Mouse (Mus musculus) ZHBTc4 (cell line): ENCODE measurements around the gene Rufy1.
"Not testable (repeated sequence)": the region's sequence is repeated elsewhere in the genome, so short reads cannot be mapped to it uniquely, and the experiment has no call there.

Experiments
- DNase-seq: peaks from one replicate; pipeline ENCODE4 v3.0.0-alpha.2; 2011; ENCODE audit warnings: low read depth, low spot score

The Rufy1 gene

GRCm38 (mm10) chr11:50381311-50381710 is 49.6 kb downstream of the Rufy1 start:
- DNase-seq = no peak

GRCm38 (mm10) chr11:50379023-50379752 is 51.7 kb downstream of the Rufy1 start:
- no peak for DNase-seq

GRCm38 (mm10) chr11:50377892-50378684 is 52.8 kb downstream of the Rufy1 start:
- peak; percentile 88 for DNase-seq

GRCm38 (mm10) chr11:50376911-50377891 is 53.7 kb downstream of the Rufy1 start, which contains the start of gene Hnrnph1:
Gene Hnrnph1 (plus strand): TSS chr11:50376990.
- peak; percentile 98 for DNase-seq

- DNase-seq = no peak
These were observed 54.7 kb downstream of the Rufy1 start for GRCm38 (mm10) chr11:50376156-50376790.

- DNase-seq = no peak
These were observed 55.5 kb downstream of the Rufy1 start for GRCm38 (mm10) chr11:50375421-50375820.

- DNase-seq = no peak
These were observed 56.5 kb downstream of the Rufy1 start for GRCm38 (mm10) chr11:50374286-50375015.

- DNase-seq = no peak
These were observed 57.3 kb downstream of the Rufy1 start for GRCm38 (mm10) chr11:50373621-50374020.

- DNase-seq = no peak
These were observed 57.8 kb downstream of the Rufy1 start for GRCm38 (mm10) chr11:50373086-50373485.

- DNase-seq = no peak
These were observed 59.0 kb downstream of the Rufy1 start for GRCm38 (mm10) chr11:50371911-50372310.

- peak; percentile 80 for DNase-seq
These were observed 59.5 kb downstream of the Rufy1 start for GRCm38 (mm10) chr11:50371399-50371841.

GRCm38 (mm10) chr11:50370969-50371368 is 60.0 kb downstream of the Rufy1 start:
- DNase-seq = no peak

- peak; percentile 38 for DNase-seq
These were observed 61.5 kb downstream of the Rufy1 start for GRCm38 (mm10) chr11:50369360-50369911.

GRCm38 (mm10) chr11:50367531-50367930 is 63.4 kb downstream of the Rufy1 start:
- DNase-seq = no peak

GRCm38 (mm10) chr11:50365322-50365721 is 65.6 kb downstream of the Rufy1 start:
- no peak for DNase-seq

- DNase-seq = peak; percentile 81
These were observed 66.4 kb downstream of the Rufy1 start for GRCm38 (mm10) chr11:50364548-50364947.

GRCm38 (mm10) chr11:50361282-50361681 is 69.6 kb downstream of the Rufy1 start:
- DNase-seq = not testable (repeated sequence)

GRCm38 (mm10) chr11:50358950-50359861 is 71.7 kb downstream of the Rufy1 start:
- DNase-seq = peak; percentile 92

GRCm38 (mm10) chr11:50355395-50355794 is 75.5 kb downstream of the Rufy1 start:
- DNase-seq = no peak
